Mouse (Mus musculus) liver, embryonic 15.5 days (tissue): ENCODE data around the gene Pirb. TPM values are rescaled to one million over a fixed set of nuclear protein-coding genes. Genes with fewer than 3 reads are reported as not detected.

ENCODE experiments used
- ATAC-seq: fragments of 200-750 bp; cut with Nextera tagmentation; 2 replicates; pipeline ENCODE4 v1.8.0; 2017; ENCODE audit warnings: moderate number of reproducible peaks, mild to moderate bottlenecking, moderate library complexity; ENCODE audit not compliant: insufficient read depth
- H3K27ac ChIP-seq: fragments of 300-500 bp; sonication (generic); replicated peaks from 2 replicates; pipeline ENCODE4 v1.5.1; 2015; ENCODE audit warnings: mild to moderate bottlenecking, inconsistent platforms
- H3K27me3 ChIP-seq: fragments of 300-500 bp; sonication (generic); 2 replicates; pipeline ENCODE4 v1.6.1; 2015; ENCODE audit warnings: mild to moderate bottlenecking, inconsistent platforms
- H3K36me3 ChIP-seq: fragments of 300-500 bp; sonication (generic); replicated peaks from 2 replicates; pipeline ENCODE4 v1.6.1; 2015; ENCODE audit warnings: moderate library complexity, mild to moderate bottlenecking, inconsistent platforms
- H3K4me1 ChIP-seq: fragments of 300-500 bp; sonication (generic); replicated peaks from 2 replicates; pipeline ENCODE4 v1.6.1; 2015; ENCODE audit warnings: inconsistent platforms
- H3K4me2 ChIP-seq: fragments of 300-500 bp; sonication (generic); 2 replicates; pipeline ENCODE4 v1.6.1; 2015; ENCODE audit warnings: moderate library complexity, mild to moderate bottlenecking, inconsistent platforms
- H3K4me3 ChIP-seq: fragments of 300-500 bp; sonication (generic); replicated peaks from 2 replicates; pipeline ENCODE4 v1.5.1; 2015; ENCODE audit warnings: mild to moderate bottlenecking, inconsistent platforms
- H3K9ac ChIP-seq: fragments of 300-500 bp; sonication (generic); 2 replicates; pipeline ENCODE4 v1.6.1; 2015; ENCODE audit warnings: moderate library complexity, mild to moderate bottlenecking, inconsistent platforms
- H3K9me3 ChIP-seq: fragments of 300-500 bp; sonication (generic); replicated peaks from 2 replicates; pipeline ENCODE4 v1.6.1; 2016; ENCODE audit warnings: inconsistent platforms
- WGBS: fragments of 180-500 bp; shearing (Covaris S2); methylation state at CpG from one replicate; pipeline ENCODE4 v1.1.7; 2015; ENCODE audit warnings: mixed read lengths; ENCODE audit not compliant: insufficient replicate concordance; 5-methylcytosine and 5-hydroxymethylcytosine counted together
- polyA plus RNA-seq: library from polyadenylated mRNA; unstranded; fragments of >200 nt; fragmentation: Nextera tagmentation; extraction: Ambion mirVana; gene quantifications from 2 replicates; pipeline ENCODE4 v1.2.1, GENCODE M21; 2015

Gene Pirb
- polyA plus RNA-seq, 1 experiment from 2014 or later = 5.1 TPM

- 9% methylated on average over 3 of the region's 3 CpGs for WGBS
- peak overlapping the region; percentile 72 for H3K4me3 ChIP-seq
Measured at GRCm38 (mm10) chr7:3691919-3692318, 28.3 kb downstream of the Pirb start.

DNA sequence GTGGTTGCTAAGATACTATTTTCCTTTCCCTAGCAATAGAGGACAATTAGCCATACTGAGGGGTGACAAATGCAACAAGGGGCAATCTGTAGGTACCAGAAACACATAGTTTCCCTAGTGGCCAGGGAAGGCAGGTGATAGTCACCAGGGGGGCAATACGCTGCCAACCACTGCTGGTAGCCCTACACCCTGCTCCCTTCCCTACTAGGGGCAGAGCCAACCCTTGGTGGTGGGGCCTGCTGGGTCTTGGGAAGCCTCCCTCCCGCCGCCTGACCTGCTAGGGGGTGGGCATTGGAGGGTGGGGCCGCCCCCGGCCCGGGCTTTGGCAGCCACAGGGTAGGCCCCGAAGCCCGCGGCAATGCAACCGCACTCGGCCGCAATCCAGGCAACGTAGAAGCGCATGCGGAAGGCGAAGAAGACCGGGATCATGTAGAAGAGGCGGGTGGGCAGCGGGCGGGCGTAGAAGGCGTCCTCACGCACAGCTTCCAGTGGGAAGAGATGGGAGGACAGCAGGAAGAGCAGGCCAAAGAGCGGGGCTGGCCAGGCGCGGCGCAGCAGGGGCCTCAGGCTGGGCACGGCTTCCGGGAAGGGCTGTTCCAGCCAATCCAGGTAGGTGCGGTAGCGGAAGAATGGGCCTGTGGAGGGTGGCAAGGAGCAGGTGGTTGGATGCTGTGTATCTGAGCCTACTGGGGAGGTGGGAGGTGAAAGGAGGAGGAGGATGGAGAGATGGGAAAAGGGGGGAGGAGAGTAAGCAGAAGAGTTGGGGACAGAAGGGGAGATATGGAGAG, 34.6 kb downstream of the Pirb start:
- ATAC-seq = no peak
- Histone ChIP-seq H3K4me2 (no peak overlapping the region), H3K36me3 (peaks cover 23% of the 10 kb centered on the region), H3K9ac (no peak overlapping the region), H3K27ac (no peak overlapping the region), H3K4me1 (no peaks in the 10 kb centered on the region), H3K4me3 (no peak overlapping the region), H3K9me3 (no peaks in the 10 kb centered on the region), H3K27me3 (no peaks in the 10 kb centered on the region)
- 87% methylated on average over 31 of the region's 31 CpGs for WGBS

More at GRCm38 (mm10) chr7:3691919-3692318, 28.3 kb downstream of the Pirb start:
- Histone ChIP-seq H3K9ac (peak overlapping the region; percentile 74), H3K36me3 (peaks cover 4% of the 10 kb centered on the region), H3K27ac (peak overlapping the region; percentile 88; the same call in 1 of the 2 replicates), H3K4me2 (peak overlapping the region; percentile 94), H3K9me3 (no peaks in the 10 kb centered on the region), H3K27me3 (no peaks in the 10 kb centered on the region), H3K4me1 (peaks cover 40% of the 10 kb centered on the region)
- ATAC-seq = no peak

DNA sequence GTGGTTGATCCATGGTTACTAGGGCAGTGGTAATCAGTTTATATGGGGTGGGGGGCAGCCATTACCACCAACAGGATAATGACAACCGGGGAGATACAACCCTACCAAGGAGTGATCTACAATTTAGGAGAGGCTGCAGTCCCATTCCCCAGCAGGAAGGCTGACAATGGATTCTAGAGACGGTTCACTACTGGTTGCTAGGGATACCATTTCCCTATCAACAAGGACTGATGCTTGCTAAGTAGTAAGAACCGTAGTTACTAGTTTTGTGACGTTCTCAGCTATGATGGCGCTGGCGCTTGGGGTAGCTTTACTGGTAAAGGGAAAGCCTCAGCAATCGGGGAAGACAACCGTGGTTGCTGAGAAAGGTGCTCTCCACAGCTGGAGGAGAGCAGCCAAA, 35.5 kb downstream of the Pirb start:
- no peak for ATAC-seq
- Histone ChIP-seq H3K9me3 (no peaks in the 10 kb centered on the region), H3K9ac (no peak overlapping the region), H3K36me3 (peaks cover 28% of the 10 kb centered on the region), H3K4me1 (no peaks in the 10 kb centered on the region), H3K27me3 (no peaks in the 10 kb centered on the region), H3K27ac (no peak overlapping the region), H3K4me2 (no peak overlapping the region), H3K4me3 (no peak overlapping the region)
- WGBS = 81% methylated on average over 8 of the region's 8 CpGs

GRCm38 (mm10) chr7:3683908-3684550, 36.2 kb downstream of the Pirb start:
- no peaks in the 10 kb centered on the region for H3K4me1 ChIP-seq
- 75% methylated on average over 10 of the region's 10 CpGs for WGBS
- no peak overlapping the region for H3K4me3 ChIP-seq
- H3K4me2 ChIP-seq = no peak overlapping the region
- H3K9me3 ChIP-seq = no peaks in the 10 kb centered on the region
- no peak overlapping the region for H3K27ac ChIP-seq
- no peak overlapping the region for H3K9ac ChIP-seq
- ATAC-seq = no peak
- peaks cover 28% of the 10 kb centered on the region for H3K36me3 ChIP-seq
- H3K27me3 ChIP-seq = no peaks in the 10 kb centered on the region

DNA sequence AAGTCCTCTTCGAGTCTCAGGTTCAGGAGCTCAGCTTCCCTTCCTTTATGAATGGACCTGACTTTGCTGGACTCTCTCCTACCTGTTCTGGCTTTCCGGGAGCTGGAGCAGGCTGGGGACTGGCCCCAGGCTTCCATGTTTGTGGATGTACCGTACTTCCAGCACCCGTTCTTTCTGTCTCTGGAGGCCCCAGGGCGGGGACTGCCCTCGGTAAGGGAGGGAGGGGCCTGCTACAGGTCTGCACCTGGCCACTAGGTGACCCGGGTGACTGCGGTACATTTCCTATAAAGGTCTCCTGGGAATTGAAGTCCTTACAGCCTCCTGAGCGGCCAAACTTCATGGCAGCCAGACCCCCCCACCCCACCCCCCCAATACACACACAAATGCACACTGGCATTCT, 42.8 kb downstream of the Pirb start, which contains the start of gene Tmc4:
TSS of gene Tmc4 (minus strand) at position 212 of the 400 bp plus-strand sequence.
- Histone ChIP-seq H3K4me3 (no peak within 1 kb of the TSS), H3K27ac (no peak within 1 kb of the TSS), H3K4me1 (no peaks in the 10 kb centered on the region; the same call in 1 of the 2 replicates), H3K4me2 (no peak within 1 kb of the TSS), H3K9ac (no peak within 1 kb of the TSS), H3K27me3 (no peaks in the 10 kb centered on the region), H3K9me3 (no peaks in the 10 kb centered on the region), H3K36me3 (0 out of 2 replicates have a peak, but pooled peaks cover 6% of the 10 kb centered on the region)
- no peak for ATAC-seq
- WGBS = 63% methylated on average over 9 of the region's 9 CpGs

DNA sequence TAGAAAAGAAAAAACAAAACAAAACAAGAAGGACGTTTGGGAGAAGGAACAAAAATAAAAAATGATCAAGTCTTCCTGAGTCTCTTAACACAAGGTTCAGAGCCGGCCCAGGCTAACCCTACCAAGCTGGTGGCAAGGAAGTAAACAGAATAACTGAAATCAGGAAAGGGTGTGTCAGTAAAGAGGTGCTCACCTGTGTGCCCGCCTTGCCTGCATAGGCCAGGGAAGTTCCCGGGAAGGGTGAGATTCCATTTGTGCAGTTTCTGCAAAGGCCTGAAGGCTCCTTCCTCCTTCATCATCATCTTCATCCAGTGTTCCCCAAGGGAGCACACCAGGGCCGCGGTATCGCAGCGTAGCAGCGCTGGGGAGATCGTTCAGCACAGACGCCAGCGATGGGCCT, 43.8 kb downstream of the Pirb start:
- Histone ChIP-seq H3K9ac (no peak overlapping the region), H3K36me3 (0 out of 2 replicates have a peak, but pooled peaks cover 6% of the 10 kb centered on the region), H3K4me3 (no peak overlapping the region), H3K27ac (no peak overlapping the region), H3K4me2 (no peak overlapping the region), H3K9me3 (no peaks in the 10 kb centered on the region), H3K27me3 (no peaks in the 10 kb centered on the region), H3K4me1 (no peaks in the 10 kb centered on the region; the same call in 1 of the 2 replicates)
- ATAC-seq = no peak
- WGBS = 70% methylated on average over 12 of the region's 12 CpGs

GRCm38 (mm10) chr7:3675228-3675548, 45.0 kb downstream of the Pirb start:
- H3K9ac ChIP-seq = no peak overlapping the region

DNA sequence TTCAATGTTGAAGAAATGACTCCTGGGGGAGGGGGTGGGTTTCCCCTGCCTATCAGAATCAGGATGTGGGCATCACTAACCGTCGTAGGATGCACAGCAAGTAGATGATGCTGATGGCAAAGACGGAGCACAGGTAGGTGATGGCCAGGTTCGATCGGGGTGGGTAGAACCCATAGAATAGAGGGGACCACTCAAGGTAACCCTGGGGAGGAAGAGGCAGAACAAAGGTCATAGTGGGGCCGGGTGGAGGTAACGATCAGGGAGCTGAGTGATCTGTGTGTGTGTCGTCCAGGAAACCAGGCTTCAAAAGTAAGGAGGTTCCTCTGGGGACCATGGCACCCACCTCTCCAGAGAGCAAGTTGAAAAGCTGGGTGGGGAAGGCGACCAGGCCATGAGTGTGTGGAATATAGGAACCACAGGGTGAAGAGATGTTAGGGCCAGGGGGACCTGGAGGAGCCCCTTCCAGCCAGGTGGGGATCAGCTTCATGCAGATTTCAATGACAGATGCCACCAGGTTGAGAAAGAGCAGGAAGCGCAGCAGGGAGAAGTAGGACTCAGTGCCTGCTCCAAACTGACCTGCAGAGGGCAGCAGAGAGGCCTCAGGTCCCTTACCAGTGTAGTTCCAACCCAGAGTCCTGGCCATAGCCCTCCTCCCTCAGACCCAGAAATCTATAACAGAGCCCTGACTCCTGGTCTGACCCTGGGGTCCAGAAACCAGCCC, 45.5 kb downstream of the Pirb start:
- Histone ChIP-seq H3K9me3 (no peaks in the 10 kb centered on the region), H3K27ac (no peak overlapping the region), H3K9ac (no peak overlapping the region), H3K4me3 (no peak overlapping the region), H3K36me3 (no peaks in the 10 kb centered on the region), H3K27me3 (no peaks in the 10 kb centered on the region), H3K4me2 (no peak overlapping the region), H3K4me1 (no peaks in the 10 kb centered on the region; the same call in 1 of the 2 replicates)
- peak; percentile 70 for ATAC-seq
- WGBS = 40% methylated on average over 10 of the region's 10 CpGs

More at GRCm38 (mm10) chr7:3675228-3675548, 45.0 kb downstream of the Pirb start:
- ATAC-seq = no peak
- no peak overlapping the region for H3K27ac ChIP-seq
- H3K4me1 ChIP-seq = no peaks in the 10 kb centered on the region; the same call in 1 of the 2 replicates
- WGBS = 54% methylated on average over 3 of the region's 3 CpGs
- H3K9me3 ChIP-seq = no peaks in the 10 kb centered on the region
- H3K36me3 ChIP-seq = 0 out of 2 replicates have a peak, but pooled peaks cover under 1% of the 10 kb centered on the region
- no peak overlapping the region for H3K4me2 ChIP-seq
- no peaks in the 10 kb centered on the region for H3K27me3 ChIP-seq
- H3K4me3 ChIP-seq = no peak overlapping the region

GRCm38 (mm10) chr7:3666921-3667391, 53.2 kb downstream of the Pirb start:
- Histone ChIP-seq H3K9ac (peak overlapping the region; percentile 37), H3K36me3 (peaks cover 17% of the 10 kb centered on the region), H3K4me1 (peaks cover 42% of the 10 kb centered on the region), H3K4me2 (peak overlapping the region; percentile 91), H3K4me3 (peak overlapping the region; percentile 74), H3K9me3 (no peaks in the 10 kb centered on the region), H3K27me3 (no peaks in the 10 kb centered on the region), H3K27ac (peak overlapping the region; percentile 93)
- ATAC-seq = peak; percentile 8
- WGBS = 22% methylated on average over 14 of the region's 14 CpGs

- Histone ChIP-seq H3K27me3 (no peaks in the 10 kb centered on the region), H3K4me2 (peak within 1 kb of the TSS; percentile 91), H3K4me3 (peak within 1 kb of the TSS; percentile 74), H3K27ac (peak within 1 kb of the TSS; percentile 93), H3K9ac (peak within 1 kb of the TSS; percentile 81), H3K9me3 (no peaks in the 10 kb centered on the region), H3K4me1 (peaks cover 42% of the 10 kb centered on the region), H3K36me3 (peaks cover 32% of the 10 kb centered on the region)
- peak; percentile 98 for ATAC-seq
- WGBS = 3% methylated on average over 45 of the region's 45 CpGs
Measured at GRCm38 (mm10) chr7:3665215-3666114, 54.7 kb downstream of the Pirb start, which contains the start of gene Leng1. Leng1 (minus strand) TSS chr7:3665840.
